Mouse (Mus musculus) heart, adult 2 months (tissue): ENCODE measurements around the gene Srd5a1.

Source experiments
- CTCF ChIP-seq: fragments of 200-600 bp; IDR thresholded peaks from 2 replicates; pipeline ENCODE4 v1.8.1; 2022; ENCODE audit warnings: antibody characterized with exemption, mild to moderate bottlenecking, moderate library complexity
- POLR2A ChIP-seq: fragments of 200-500 bp; IDR thresholded peaks from 2 replicates; pipeline ENCODE4 v1.6.1; 2011; ENCODE audit warnings: mild to moderate bottlenecking, low read depth, low read length, control low read depth; ENCODE audit not compliant: insufficient read depth

GRCm38 (mm10) chr13:69594577-69595256 is 16.5 kb downstream of the Srd5a1 start:
- TF ChIP-seq POLR2A (no peak), CTCF (no peak)
